In genomic region chr19:59460328-59461115, GRCm38 (mm10) we compare ENCODE assay signal across 8 mouse cellular contexts. TPM values are rescaled to one million over a fixed set of nuclear protein-coding genes. Genes with fewer than 3 reads are reported as not detected.
A peak's percentile ranks its signal among the peaks of the same experiment; 100 is the strongest.
DNase-seq lines count a peak whose midpoint lies in the region; ATAC-seq lines count a peak whose summit lies in the region.
"Had no signal": no experiment of that assay in that cellular context is flagged by ENCODE, and none has a peak within 500 bp of the region (broad histone marks: within the 10 kb centered on the region; RNA-seq: fewer than 3 reads in every experiment).

No protein-coding gene starts in this region.

- H3K4me3 ChIP-seq in neural tube, embryonic 15.5 days (replicated peaks) = no peak overlapping the region
- H3K4me3 ChIP-seq in embryonic facial prominence, embryonic 13.5 days = peak overlapping the region; percentile 54
- H3K4me3 ChIP-seq in heart, embryonic 11.5 days (ENCODE audit: low read depth, low read length) = no peak overlapping the region
- H3K4me3 ChIP-seq: erythroblast, embryonic 14.5 days had no signal

- H3K4me1 ChIP-seq in neural tube, embryonic 15.5 days = peaks cover 21% of the 10 kb centered on the region
- peaks cover 33% of the 10 kb centered on the region for H3K4me1 ChIP-seq in embryonic facial prominence, embryonic 13.5 days
- peaks cover 8% of the 10 kb centered on the region; the same call in 1 of the 2 replicates for H3K4me1 ChIP-seq in heart, embryonic 11.5 days (ENCODE audit: control insufficient read depth, insufficient read depth, low read length)

- peaks cover 95% of the 10 kb centered on the region for H3K27me3 ChIP-seq in neural tube, embryonic 15.5 days (replicated peaks)
- peaks cover 95% of the 10 kb centered on the region for H3K27me3 ChIP-seq in embryonic facial prominence, embryonic 13.5 days
- no peaks in the 10 kb centered on the region; the same call in 1 of the 2 replicates for H3K27me3 ChIP-seq in splenic B cell, adult 2 months (ENCODE audit: control insufficient read depth, insufficient read depth, low read length, poor library complexity, severe bottlenecking)
- H3K27me3 ChIP-seq in heart, embryonic 11.5 days (ENCODE audit: control insufficient read depth, insufficient read depth, low read length) = peaks cover 97% of the 10 kb centered on the region

- H3K9ac ChIP-seq in neural tube, embryonic 15.5 days (replicated peaks) = no peak overlapping the region
- H3K9ac ChIP-seq in embryonic facial prominence, embryonic 13.5 days = peak overlapping the region; percentile 87
- no peak overlapping the region for H3K9ac ChIP-seq in heart, embryonic 11.5 days (ENCODE audit: low read depth, low read length)

- WGBS in neural tube, embryonic 15.5 days = under 1% methylated on average over 34 of the region's 34 CpGs
- 1% methylated on average over 34 of the region's 34 CpGs for WGBS in embryonic facial prominence, embryonic 13.5 days
- 2% methylated on average over 34 of the region's 34 CpGs for WGBS in heart, embryonic 11.5 days (ENCODE audit: insufficient replicate concordance)

- H3K4me2 ChIP-seq in neural tube, embryonic 15.5 days = no peak overlapping the region
- H3K4me2 ChIP-seq in embryonic facial prominence, embryonic 13.5 days = peak overlapping the region; percentile 64
- no peak overlapping the region for H3K4me2 ChIP-seq in heart, embryonic 11.5 days

- no peaks in the 10 kb centered on the region for H3K36me3 ChIP-seq in neural tube, embryonic 15.5 days
- no peaks in the 10 kb centered on the region for H3K36me3 ChIP-seq in embryonic facial prominence, embryonic 13.5 days
- no peaks in the 10 kb centered on the region for H3K36me3 ChIP-seq in splenic B cell, adult 2 months (ENCODE audit: control insufficient read depth, insufficient read depth, low read length, poor library complexity, severe bottlenecking)
- H3K36me3 ChIP-seq in heart, embryonic 11.5 days (ENCODE audit: control insufficient read depth, insufficient read depth, low read length) = no peaks in the 10 kb centered on the region

- peak; percentile 61 for DNase-seq in neural tube, embryonic 10.5 days (ENCODE audit: extremely low spot score, low spot score)
- peak; percentile 38 to 51 for DNase-seq in kidney, postnatal 4 days
- peak; percentile 36 for DNase-seq in splenic B cell, adult 2 months (ENCODE audit: low read depth, low spot score)
- DNase-seq in spleen, postnatal 36 days (ENCODE audit: low spot score in 2 of 2) = no peak

- no peak overlapping the region for H3K27ac ChIP-seq in neural tube, embryonic 15.5 days (replicated peaks)
- peak overlapping the region; percentile 94 for H3K27ac ChIP-seq in embryonic facial prominence, embryonic 13.5 days
- no peak overlapping the region for H3K27ac ChIP-seq in heart, embryonic 11.5 days (ENCODE audit: low read depth, low read length)

- ATAC-seq in neural tube, embryonic 15.5 days (ENCODE audit: low FRiP score) = no peak
- no peak for ATAC-seq in embryonic facial prominence, embryonic 13.5 days (ENCODE audit: insufficient number of reproducible peaks, insufficient read depth, low FRiP score, low TSS enrichment, low read depth)
- ATAC-seq in heart, embryonic 11.5 days (replicated peaks; ENCODE audit: insufficient number of reproducible peaks, low FRiP score, low TSS enrichment) = no peak

- no peaks in the 10 kb centered on the region for H3K9me3 ChIP-seq in neural tube, embryonic 15.5 days (replicated peaks)
- no peaks in the 10 kb centered on the region for H3K9me3 ChIP-seq in embryonic facial prominence, embryonic 13.5 days
- H3K9me3 ChIP-seq in heart, embryonic 11.5 days (replicated peaks; ENCODE audit: control insufficient read depth, low read length) = no peaks in the 10 kb centered on the region

RNA-seq across cellular contexts. Expression of gene Emx2, which starts 2.4 kb away (rescaled TPM):
- 0.06 TPM in 1 of 2 replicates, not detected in the other for polyA plus RNA-seq in neural tube, embryonic 15.5 days (2015; fragmentation: Nextera tagmentation; extraction: Ambion mirVana)
- 23.8 and 24.7 TPM in 2 replicates for polyA plus RNA-seq in embryonic facial prominence, embryonic 13.5 days (2015; fragmentation: Nextera tagmentation; extraction: Ambion mirVana)
- polyA plus RNA-seq in heart, embryonic 11.5 days (2014; fragmentation: Nextera tagmentation; extraction: Ambion mirVana) = 0.19 and 0.44 TPM in 2 replicates
- polyA plus RNA-seq: erythroblast, embryonic 14.5 days had no signal

Comparison
In these comparisons a context has a peak if more than half of its experiments do, and no peak if none do; other contexts are left out.
1. DNase-seq: peak in neural tube, embryonic 10.5 days (single experiment), kidney, postnatal 4 days (2 of 2) and splenic B cell, adult 2 months (single experiment); none in spleen, postnatal 36 days (0 of 2).
2. RNA of gene Emx2, which starts 2.4 kb away (polyA plus RNA-seq): 23.8 to 24.7 TPM in embryonic facial prominence, embryonic 13.5 days; 0.19 to 0.44 TPM in heart, embryonic 11.5 days and 0.06 TPM in neural tube, embryonic 15.5 days; every median in the first group is over 10 times any median in the second.